Mouse (Mus musculus) olfactory bulb, adult 2 months (tissue): Measurements from ENCODE around the gene Per1.

Experiments used
- CTCF ChIP-seq: fragments of 200-500 bp; IDR thresholded peaks from 2 replicates; pipeline ENCODE4 v1.5.1; 2012; ENCODE audit warnings: low read depth, mild to moderate bottlenecking, low read length, moderate library complexity; ENCODE audit not compliant: insufficient read depth
- POLR2A ChIP-seq: fragments of 200-500 bp; IDR thresholded peaks from 2 replicates; pipeline ENCODE4 v1.6.1; 2012; ENCODE audit warnings: mild to moderate bottlenecking, low read depth, low read length, moderate library complexity; ENCODE audit not compliant: insufficient read depth

GRCm38 (mm10) chr11:69121001-69121740 lies 26.2 kb downstream of the Per1 start:
- TF ChIP-seq CTCF (no peak), POLR2A (no peak)
